Comparison of ENCODE assay signal across 10 mouse cellular contexts in genomic region chr2:27343984-27344453, GRCm38 (mm10).
DNase-seq lines count a peak whose midpoint lies in the region; ATAC-seq and TF ChIP-seq lines count a peak whose summit lies in the region.
"Had no signal": no experiment of that assay in that cellular context is flagged by ENCODE, and none has a peak within 500 bp of the region (broad histone marks: within the 10 kb centered on the region; RNA-seq: fewer than 3 reads in every experiment).

No protein-coding gene starts in this region.

- no peak overlapping the region for H3K4me3 ChIP-seq in kidney, postnatal 0 days (replicated peaks; ENCODE audit: low read depth, low read length)
- H3K4me3 ChIP-seq in hindbrain, embryonic 11.5 days (ENCODE audit: low read depth, low read length): no peak overlapping the region
- no peak overlapping the region for H3K4me3 ChIP-seq in midbrain, embryonic 12.5 days
- no peak overlapping the region for H3K4me3 ChIP-seq in kidney, adult 2 months (ENCODE audit: insufficient read depth, low read depth, low read length)
- H3K4me3 ChIP-seq: heart, embryonic 12.5 days; megakaryocyte, embryonic 14.5 days had no signal

- TF ChIP-seq POLR2A in kidney, adult 2 months (IDR thresholded peaks at IDR 0.05; ENCODE audit: low read depth, low read length): no peak

- 49% methylated on average over 12 of the region's 12 CpGs for WGBS in kidney, postnatal 0 days
- WGBS in hindbrain, embryonic 11.5 days: 47% methylated on average over 12 of the region's 12 CpGs
- 36% methylated on average over 12 of the region's 12 CpGs for WGBS in midbrain, embryonic 12.5 days
- WGBS in kidney, adult 2 months: 65% methylated on average over 12 of the region's 12 CpGs

- no peaks in the 10 kb centered on the region for H3K36me3 ChIP-seq in kidney, postnatal 0 days (ENCODE audit: insufficient read depth, low read length)
- H3K36me3 ChIP-seq in hindbrain, embryonic 11.5 days (ENCODE audit: control insufficient read depth, insufficient read depth, low read length): no peaks in the 10 kb centered on the region; the same call in 1 of the 2 replicates
- H3K36me3 ChIP-seq in midbrain, embryonic 12.5 days: no peaks in the 10 kb centered on the region
- no peaks in the 10 kb centered on the region for H3K36me3 ChIP-seq in kidney, adult 2 months (ENCODE audit: control insufficient read depth, insufficient read depth, low read length)
- H3K36me3 ChIP-seq: heart, embryonic 12.5 days had no signal

- no peak overlapping the region for H3K4me2 ChIP-seq in kidney, postnatal 0 days (ENCODE audit: low read length)
- 0 out of 2 replicates have a peak overlapping the region, but pooled peaks have one; percentile 0 for H3K4me2 ChIP-seq in hindbrain, embryonic 11.5 days (replicated peaks; ENCODE audit: low read depth, low read length)
- H3K4me2 ChIP-seq in midbrain, embryonic 12.5 days (replicated peaks): peak overlapping the region; percentile 25
- H3K4me2 ChIP-seq: heart, embryonic 12.5 days had no signal

- DNase-seq in kidney, postnatal 0 days (ENCODE audit: low spot score): no peak
- DNase-seq in kidney, postnatal 36 days: no peak
- peak; percentile 17 for DNase-seq in MEL-GATA-1-ER (ENCODE audit: extremely low read depth, low read depth)
- peak; percentile 46 for DNase-seq in hindbrain, embryonic 11.5 days (ENCODE audit: low spot score)
- no peak for DNase-seq in cerebellum, adult 18-20 months
- DNase-seq in testis, postnatal 14 days (ENCODE audit: low spot score): no peak
- no peak for DNase-seq in kidney, adult 2 months

- peaks cover 5% of the 10 kb centered on the region; the same call in 1 of the 2 replicates for H3K4me1 ChIP-seq in kidney, postnatal 0 days (replicated peaks; ENCODE audit: insufficient read depth, low read length)
- peaks cover 7% of the 10 kb centered on the region for H3K4me1 ChIP-seq in hindbrain, embryonic 11.5 days (replicated peaks; ENCODE audit: control insufficient read depth, insufficient read depth, low read length)
- H3K4me1 ChIP-seq in midbrain, embryonic 12.5 days: peaks cover 30% of the 10 kb centered on the region
- H3K4me1 ChIP-seq in kidney, adult 2 months (ENCODE audit: control insufficient read depth, insufficient read depth, low read length): peaks cover 6% of the 10 kb centered on the region; the same call in 1 of the 2 replicates

- ATAC-seq in kidney, postnatal 0 days (replicated peaks; ENCODE audit: low FRiP score, low read depth): no peak
- ATAC-seq in hindbrain, embryonic 11.5 days (ENCODE audit: low FRiP score): peak; percentile 43; the same call in 1 of the 2 replicates
- ATAC-seq in midbrain, embryonic 12.5 days (ENCODE audit: low FRiP score, low read depth): 0 out of 2 replicates have a peak, but pooled peaks have one; percentile 23

- H3K9ac ChIP-seq in kidney, postnatal 0 days (ENCODE audit: low read depth, low read length): no peak overlapping the region
- H3K9ac ChIP-seq in hindbrain, embryonic 11.5 days (ENCODE audit: low read depth, low read length): no peak overlapping the region
- H3K9ac ChIP-seq in midbrain, embryonic 12.5 days (replicated peaks): no peak overlapping the region
- H3K9ac ChIP-seq: heart, embryonic 12.5 days had no signal

- H3K9me3 ChIP-seq in kidney, postnatal 0 days (replicated peaks; ENCODE audit: low read length): no peaks in the 10 kb centered on the region
- no peaks in the 10 kb centered on the region for H3K9me3 ChIP-seq in hindbrain, embryonic 11.5 days (ENCODE audit: control insufficient read depth, low read length)
- H3K9me3 ChIP-seq in midbrain, embryonic 12.5 days: no peaks in the 10 kb centered on the region
- H3K9me3 ChIP-seq: heart, embryonic 12.5 days; megakaryocyte, embryonic 14.5 days had no signal

- no peak overlapping the region for H3K27ac ChIP-seq in kidney, postnatal 0 days
- H3K27ac ChIP-seq in hindbrain, embryonic 11.5 days (ENCODE audit: low read depth, low read length): peak overlapping the region; percentile 43; the same call in 1 of the 2 replicates
- H3K27ac ChIP-seq in midbrain, embryonic 12.5 days (replicated peaks): peak overlapping the region; percentile 79
- H3K27ac ChIP-seq in kidney, adult 2 months (ENCODE audit: insufficient read depth, low read depth, low read length): no peak overlapping the region

- H3K27me3 ChIP-seq in kidney, postnatal 0 days (ENCODE audit: insufficient read depth, low read length): no peaks in the 10 kb centered on the region
- no peaks in the 10 kb centered on the region for H3K27me3 ChIP-seq in hindbrain, embryonic 11.5 days (ENCODE audit: control insufficient read depth, insufficient read depth, low read length)
- H3K27me3 ChIP-seq in midbrain, embryonic 12.5 days: no peaks in the 10 kb centered on the region
- H3K27me3 ChIP-seq in kidney, adult 2 months (replicated peaks; ENCODE audit: control insufficient read depth, insufficient read depth, low read length): no peaks in the 10 kb centered on the region
- H3K27me3 ChIP-seq: heart, embryonic 12.5 days had no signal

- TF ChIP-seq CTCF in kidney, postnatal 0 days (IDR thresholded peaks at IDR 0.05; ENCODE audit: low read depth): peak; percentile 26; the same call in 1 of the 2 replicates
- TF ChIP-seq CTCF in kidney, adult 2 months (conservative IDR thresholded peaks at IDR 0.05; ENCODE audit: insufficient read depth, insufficient read length, low read depth, low read length): no peak

Comparison
In these comparisons a context has a peak if more than half of its experiments do, and no peak if none do; other contexts are left out.
1. DNase-seq: peak in MEL-GATA-1-ER (single experiment) and hindbrain, embryonic 11.5 days (single experiment); none in kidney, postnatal 0 days (single experiment), kidney, postnatal 36 days (0 of 2), cerebellum, adult 18-20 months (0 of 2), testis, postnatal 14 days (single experiment) and kidney, adult 2 months (single experiment).
2. H3K27ac ChIP-seq: peak in hindbrain, embryonic 11.5 days (single experiment) and midbrain, embryonic 12.5 days (single experiment); none in kidney, postnatal 0 days (single experiment) and kidney, adult 2 months (single experiment).